24 mouse cellular contexts compared by ENCODE assay signal in the genomic region with DNA sequence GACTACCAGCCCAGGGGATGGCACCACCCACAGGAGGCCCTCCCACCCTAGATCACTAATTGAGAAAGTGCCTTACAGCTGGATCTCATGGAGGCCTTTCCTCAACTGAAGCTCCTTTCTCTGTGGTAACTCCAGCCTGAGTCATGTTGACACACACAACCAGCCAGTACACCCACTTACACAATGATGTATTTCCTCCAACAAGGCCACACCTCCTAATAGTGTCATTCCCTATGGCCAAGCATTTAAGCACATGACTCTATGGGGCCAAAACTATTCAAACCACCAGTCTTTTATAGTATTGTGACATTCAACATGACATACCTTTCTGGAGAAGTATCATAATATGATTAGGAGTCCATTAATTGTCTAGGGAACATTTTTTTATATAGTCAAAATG. TPM values are rescaled to one million over a fixed set of nuclear protein-coding genes. Genes with fewer than 3 reads are reported as not detected.
A peak's percentile ranks its signal among the peaks of the same experiment; 100 is the strongest.
DNase-seq lines count a peak whose midpoint lies in the region; ATAC-seq and TF ChIP-seq lines count a peak whose summit lies in the region.
"Had no signal": no experiment of that assay in that cellular context is flagged by ENCODE, and none has a peak within 500 bp of the region (broad histone marks: within the 10 kb centered on the region; RNA-seq: fewer than 3 reads in every experiment).

No protein-coding gene starts in this region.

- no peak for TF ChIP-seq EP300 in heart, adult 2 months (IDR thresholded peaks at IDR 0.05; ENCODE audit: insufficient read depth, low read depth, low read length)

- no peaks in the 10 kb centered on the region for H3K4me1 ChIP-seq in heart, adult 2 months (ENCODE audit: control insufficient read depth, insufficient read depth, low read length)
- H3K4me1 ChIP-seq: embryonic facial prominence, embryonic 10.5 days; forebrain, embryonic 13.5 days; heart, embryonic 10.5 days; hindbrain, embryonic 12.5 days had no signal

- H3K36me3 ChIP-seq in heart, adult 2 months (ENCODE audit: control insufficient read depth, insufficient read depth, low read length): peaks cover 3% of the 10 kb centered on the region

- intact Hi-C loops in left cerebral cortex, postnatal 10 days (cut with DNase I): no loop called here
- intact Hi-C loops in heart, adult 2 months (cut with DNase I): no loop called here

- H3K27me3 ChIP-seq in heart, adult 2 months (ENCODE audit: control insufficient read depth, insufficient read depth, low read length): no peaks in the 10 kb centered on the region
- H3K27me3 ChIP-seq: CH12.LX; forebrain, embryonic 13.5 days; hindbrain, embryonic 12.5 days had no signal

- TF ChIP-seq POLR2A in heart, adult 2 months (IDR thresholded peaks at IDR 0.05; ENCODE audit: insufficient read depth, low read depth, low read length): no peak

- H3K79me2 ChIP-seq in heart, adult 2 months (replicated peaks; ENCODE audit: control insufficient read depth, insufficient read depth, low read length): no peaks in the 10 kb centered on the region

- TF ChIP-seq CTCF in heart, adult 2 months (IDR thresholded peaks at IDR 0.05): no peak

- H3K9ac ChIP-seq in heart, adult 2 months (ENCODE audit: low read depth, low read length): no peak overlapping the region
- H3K9ac ChIP-seq: forebrain, embryonic 13.5 days; forebrain, postnatal 0 days; hindbrain, embryonic 12.5 days had no signal

- H3K27ac ChIP-seq in heart, adult 2 months: no peak overlapping the region
- H3K27ac ChIP-seq: embryonic facial prominence, embryonic 10.5 days; forebrain, embryonic 13.5 days; gastrocnemius, adult 2 months; heart, embryonic 10.5 days; hindbrain, embryonic 12.5 days had no signal

- DNase-seq in adrenal gland, adult 2 months: peak; percentile 23
- DNase-seq in adrenal gland, postnatal 10 days: no peak
- DNase-seq in 3T3-L1 (ENCODE audit: low read depth, low spot score): peak; percentile 40
- no peak for DNase-seq in left cerebral cortex, postnatal 10 days (ENCODE audit: extremely low spot score in 1 of 2, low spot score in 2 of 2)
- no peak for DNase-seq in cerebellum, postnatal 10 days
- DNase-seq in heart, adult 2 months: no peak
- DNase-seq: adrenal gland, adult 8-10 months; cerebellum, adult 11-12 months; cerebellum, adult 9-10 months; forebrain, postnatal 0 days; gastrocnemius, adult 2 months; gastrocnemius, postnatal 25 days; heart, adult 11 months; heart, postnatal 10 days; heart, postnatal 4 days had no signal

- ATAC-seq in granulocyte monocyte progenitor cell, adult 5-6 weeks (replicated peaks; ENCODE audit: poor library complexity, severe bottlenecking): peak; percentile 73
- ATAC-seq in megakaryocyte progenitor cell, adult 5-6 weeks (replicated peaks; ENCODE audit: poor library complexity): peak; percentile 68
- ATAC-seq: forebrain, embryonic 13.5 days; forebrain, postnatal 0 days; hindbrain, embryonic 16.5 days had no signal

- no peak overlapping the region for H3K4me3 ChIP-seq in heart, adult 2 months
- H3K4me3 ChIP-seq: embryonic facial prominence, embryonic 10.5 days; forebrain, embryonic 13.5 days; gastrocnemius, adult 2 months; heart, embryonic 10.5 days; hindbrain, embryonic 12.5 days had no signal

RNA-seq across cellular contexts. Expression of a gene that starts 7.8 kb away (rescaled TPM):
- 10 to 100 TPM; 19.6 to 21.3 TPM for total RNA-seq in adrenal gland, adult 2 months (2021)
- 3.2 and 4.7 TPM in 2 replicates for polyA plus RNA-seq in adrenal gland, adult 2 months (2012; rRNA removed)
- 10 to 100 TPM; 21.7 to 22.6 TPM for total RNA-seq in adrenal gland, postnatal 10 days (2021)
- 18.0 and 23.5 TPM in 2 replicates for total RNA-seq in granulocyte monocyte progenitor cell, adult 5-6 weeks (2014; fragmentation: Nextera tagmentation)
- 29.5 and 29.8 TPM in 2 replicates for total RNA-seq in granulocyte monocyte progenitor cell, adult 5-6 weeks (2017)
- 17.6 and 21.3 TPM in 2 replicates for total RNA-seq in megakaryocyte progenitor cell, adult 5-6 weeks (2015)
- total RNA-seq in megakaryocyte progenitor cell, adult 5-6 weeks (2017): 29.9 and 33.6 TPM in 2 replicates
- 10 to 100 TPM; 20.1 to 21.1 TPM for total RNA-seq in left cerebral cortex, postnatal 10 days (2021)
- 10 to 100 TPM; 11.7 to 12.1 TPM for total RNA-seq in heart, adult 2 months (2021)
- 5.0 and 9.8 TPM in 2 replicates for polyA plus RNA-seq in heart, adult 2 months (2012; rRNA removed)

RNA-seq across cellular contexts. Expression of a gene that starts 34.1 kb away (rescaled TPM):
- total RNA-seq in adrenal gland, adult 2 months (2021): under 1 TPM; 0.58 to 0.76 TPM
- polyA plus RNA-seq in adrenal gland, adult 2 months (2012; rRNA removed): 0.19 and 0.83 TPM in 2 replicates
- under 1 TPM; 0.48 to 1.00 TPM for total RNA-seq in adrenal gland, postnatal 10 days (2021)
- not detected in 2 replicates for total RNA-seq in granulocyte monocyte progenitor cell, adult 5-6 weeks (2014; fragmentation: Nextera tagmentation)
- total RNA-seq in granulocyte monocyte progenitor cell, adult 5-6 weeks (2017): not detected in 2 replicates
- total RNA-seq in megakaryocyte progenitor cell, adult 5-6 weeks (2015): not detected in 2 replicates
- total RNA-seq in megakaryocyte progenitor cell, adult 5-6 weeks (2017): not detected in 2 replicates
- 10 to 100 TPM; 10.9 to 12.4 TPM for total RNA-seq in left cerebral cortex, postnatal 10 days (2021)
- not detected for total RNA-seq in heart, adult 2 months (2021)
- polyA plus RNA-seq in heart, adult 2 months (2012; rRNA removed): 0.08 and 0.15 TPM in 2 replicates
- total RNA-seq: CH12.LX; gastrocnemius, adult 2 months; gastrocnemius, postnatal 25 days; heart, postnatal 4 days had no signal
- polyA plus RNA-seq: embryonic facial prominence, embryonic 10.5 days; heart, embryonic 14.5 days had no signal

RNA-seq across cellular contexts. Expression of a gene that starts 45.0 kb away (rescaled TPM):
- 100 to 1,000 TPM; 639 to 657 TPM for total RNA-seq in adrenal gland, adult 2 months (2021)
- 103 and 113 TPM in 2 replicates for polyA plus RNA-seq in adrenal gland, adult 2 months (2012; rRNA removed)
- total RNA-seq in adrenal gland, postnatal 10 days (2021): 100 to 1,000 TPM; 809 to 834 TPM
- total RNA-seq in granulocyte monocyte progenitor cell, adult 5-6 weeks (2014; fragmentation: Nextera tagmentation): 1,208 and 1,212 TPM in 2 replicates
- total RNA-seq in granulocyte monocyte progenitor cell, adult 5-6 weeks (2017): 1,574 and 1,754 TPM in 2 replicates
- 1,870 and 2,095 TPM in 2 replicates for total RNA-seq in megakaryocyte progenitor cell, adult 5-6 weeks (2015)
- 1,724 and 1,809 TPM in 2 replicates for total RNA-seq in megakaryocyte progenitor cell, adult 5-6 weeks (2017)
- total RNA-seq in left cerebral cortex, postnatal 10 days (2021): 100 to 1,000 TPM; 442 to 467 TPM
- 100 to 1,000 TPM; 405 to 430 TPM for total RNA-seq in heart, adult 2 months (2021)
- polyA plus RNA-seq in heart, adult 2 months (2012; rRNA removed): 258 and 363 TPM in 2 replicates

RNA-seq across cellular contexts. Expression of a gene that starts 45.3 kb away (rescaled TPM):
- 10 to 100 TPM; 24.1 to 46.1 TPM for total RNA-seq in adrenal gland, adult 2 months (2021)
- 80.7 and 88.7 TPM in 2 replicates for polyA plus RNA-seq in adrenal gland, adult 2 months (2012; rRNA removed)
- 10 to 100 TPM; 32.6 to 34.7 TPM for total RNA-seq in adrenal gland, postnatal 10 days (2021)
- total RNA-seq in granulocyte monocyte progenitor cell, adult 5-6 weeks (2014; fragmentation: Nextera tagmentation): 48.7 and 53.2 TPM in 2 replicates
- total RNA-seq in granulocyte monocyte progenitor cell, adult 5-6 weeks (2017): 27.8 and 28.4 TPM in 2 replicates
- 27.2 and 28.8 TPM in 2 replicates for total RNA-seq in megakaryocyte progenitor cell, adult 5-6 weeks (2015)
- 22.4 and 26.3 TPM in 2 replicates for total RNA-seq in megakaryocyte progenitor cell, adult 5-6 weeks (2017)
- total RNA-seq in left cerebral cortex, postnatal 10 days (2021): 10 to 100 TPM; 25.3 to 27.8 TPM
- total RNA-seq in heart, adult 2 months (2021): 10 to 100 TPM; 10.3 to 12.4 TPM
- polyA plus RNA-seq in heart, adult 2 months (2012; rRNA removed): 12.7 and 13.9 TPM in 2 replicates

Comparison
In these comparisons a context has a peak if more than half of its experiments do, and no peak if none do; other contexts are left out.
1. DNase-seq: peak in adrenal gland, adult 2 months (single experiment) and 3T3-L1 (single experiment); none in adrenal gland, postnatal 10 days (single experiment), left cerebral cortex, postnatal 10 days (0 of 2), cerebellum, postnatal 10 days (0 of 2) and heart, adult 2 months (0 of 2).
2. RNA of a gene that starts 34.1 kb away (total RNA-seq): 10.9 to 12.4 TPM in left cerebral cortex, postnatal 10 days; 0.48 to 1.00 TPM in adrenal gland, postnatal 10 days, 0.58 to 0.76 TPM in adrenal gland, adult 2 months, not detected in heart, adult 2 months, not detected in granulocyte monocyte progenitor cell, adult 5-6 weeks and not detected in megakaryocyte progenitor cell, adult 5-6 weeks; every median in the first group is over 4 times any median in the second.